Mouse (Mus musculus): ENCODE results near the gene Ttl. TPM values are rescaled to one million over a fixed set of nuclear protein-coding genes. Genes with fewer than 3 reads are reported as not detected.

Ttl gene
- total RNA-seq (2014; rRNA removed; ENCODE audit: low replicate concordance) (7.1 and 9.4 TPM in 2 replicates), polyA plus RNA-seq (2015; fragmentation: Nextera tagmentation; extraction: Ambion mirVana) (5.6 and 6.4 TPM in 2 replicates)

DNA sequence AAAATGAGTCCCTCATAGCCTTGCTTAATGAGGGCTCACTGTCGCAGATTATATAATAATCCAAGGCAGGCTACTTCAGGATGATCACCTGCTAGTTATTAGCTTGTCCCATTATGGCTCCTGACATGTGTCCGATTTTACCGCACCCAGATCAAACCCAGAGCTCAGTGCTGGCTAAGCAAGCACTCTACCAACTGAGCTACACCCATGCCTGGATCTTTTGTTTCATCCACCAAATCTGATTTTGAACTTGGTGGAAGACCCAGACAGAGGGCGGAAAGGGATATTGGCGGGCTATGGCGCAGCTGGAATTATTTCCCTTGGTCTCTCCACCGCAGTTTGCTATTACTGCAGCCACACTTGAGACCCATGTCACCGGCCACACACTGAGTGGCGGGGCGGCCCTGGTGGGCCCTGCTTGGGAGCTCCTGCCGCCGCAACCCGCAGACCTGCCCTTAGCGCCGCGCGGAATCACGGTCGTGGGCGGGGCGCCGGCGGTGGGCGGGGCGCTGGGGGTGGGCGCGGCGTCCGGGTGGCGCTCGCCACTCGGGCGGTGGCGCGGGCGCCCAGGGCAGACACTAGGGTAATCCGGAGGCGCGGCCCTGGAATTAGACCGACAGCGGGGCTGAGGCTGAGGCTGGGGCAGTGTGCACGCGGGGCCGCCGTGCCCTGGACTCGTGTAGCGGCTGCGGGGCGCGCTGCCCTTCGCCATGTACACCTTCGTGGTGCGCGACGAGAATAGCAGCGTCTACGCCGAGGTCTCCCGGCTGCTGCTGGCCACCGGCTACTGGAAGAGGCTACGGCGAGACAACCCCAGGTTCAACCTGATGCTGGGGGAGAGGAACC is at the start of gene Ttl:
TSS of gene Ttl (plus strand) at position 506 of the 846 bp plus-strand sequence.
- peak; percentile 55 for DNase-seq (ENCODE audit: low spot score)
- Histone ChIP-seq H3K36me3 (replicated peaks; ENCODE audit: control insufficient read depth, insufficient read depth, low read length) (no peaks in the 10 kb centered on the region), H3K27me3 (ENCODE audit: control insufficient read depth, insufficient read depth, low read length) (no peaks in the 10 kb centered on the region), H3K27ac (ENCODE audit: low read depth) (peak within 1 kb of the TSS; percentile 52), H3K9me3 (replicated peaks; ENCODE audit: control insufficient read depth, low read length) (no peaks in the 10 kb centered on the region), H3K4me3 (ENCODE audit: low read depth, low read length) (peak within 1 kb of the TSS; percentile 76), H3K4me2 (ENCODE audit: low read depth, low read length) (peak within 1 kb of the TSS; percentile 71), H3K9ac (replicated peaks; ENCODE audit: low read depth, low read length) (peak within 1 kb of the TSS; percentile 63), H3K4me1 (ENCODE audit: control insufficient read depth, insufficient read depth) (peaks cover 15% of the 10 kb centered on the region; the same call in 1 of the 2 replicates)
- peak; percentile 94 for ATAC-seq (ENCODE audit: insufficient read depth, low read depth)
- no peak for TF ChIP-seq EP300 (IDR thresholded peaks at IDR 0.05; ENCODE audit: low read depth)
- TF ChIP-seq CTCF (IDR thresholded peaks at IDR 0.05; ENCODE audit: low read depth), result no peak
- 2% methylated on average over 53 of the region's 62 CpGs for WGBS

- DNase-seq (ENCODE audit: low spot score) (no peak), ATAC-seq (ENCODE audit: insufficient read depth, low read depth) (no peak)
- no peak overlapping the region for H3K27ac ChIP-seq (ENCODE audit: low read depth)
- no peak overlapping the region for H3K4me2 ChIP-seq (ENCODE audit: low read depth, low read length)
- WGBS, result 85% methylated on average over 2 of the region's 2 CpGs
- no peaks in the 10 kb centered on the region for H3K27me3 ChIP-seq (ENCODE audit: control insufficient read depth, insufficient read depth, low read length)
- H3K36me3 ChIP-seq (replicated peaks; ENCODE audit: control insufficient read depth, insufficient read depth, low read length), result peaks cover 15% of the 10 kb centered on the region
- TF ChIP-seq EP300 (IDR thresholded peaks at IDR 0.05; ENCODE audit: low read depth) (no peak), CTCF (IDR thresholded peaks at IDR 0.05; ENCODE audit: low read depth) (no peak)
- no peak overlapping the region for H3K9ac ChIP-seq (replicated peaks; ENCODE audit: low read depth, low read length)
- no peak overlapping the region for H3K4me3 ChIP-seq (ENCODE audit: low read depth, low read length)
- H3K9me3 ChIP-seq (replicated peaks; ENCODE audit: control insufficient read depth, low read length), result no peaks in the 10 kb centered on the region
- H3K4me1 ChIP-seq (ENCODE audit: control insufficient read depth, insufficient read depth), result no peaks in the 10 kb centered on the region
Observed at GRCm38 (mm10) chr2:129020106-129020505, 45.6 kb upstream of the Ttl start.

DNA sequence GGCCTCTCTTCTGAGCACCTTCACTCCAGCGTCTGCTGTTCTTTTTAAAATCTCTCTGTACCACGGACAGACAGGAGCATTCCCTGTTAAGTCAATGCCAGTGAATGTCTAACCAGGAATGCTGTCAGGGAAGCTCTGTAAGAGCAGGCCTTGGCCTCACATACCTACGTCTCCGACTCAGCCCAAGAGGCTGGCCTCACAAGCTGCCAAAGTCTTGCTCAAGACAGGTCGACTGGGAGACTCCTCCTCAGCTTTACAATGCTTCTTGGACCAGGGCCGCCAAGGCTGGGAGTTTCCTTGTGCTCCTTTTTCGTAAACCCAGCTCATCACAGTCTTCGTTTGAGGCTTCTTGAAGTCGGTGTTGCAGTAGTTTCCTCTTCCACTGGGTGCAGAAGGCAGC is 40.9 kb upstream of the Ttl start:
- Histone ChIP-seq H3K9me3 (replicated peaks; ENCODE audit: control insufficient read depth, low read length) (no peaks in the 10 kb centered on the region), H3K27me3 (ENCODE audit: control insufficient read depth, insufficient read depth, low read length) (no peaks in the 10 kb centered on the region), H3K4me3 (ENCODE audit: low read depth, low read length) (no peak overlapping the region), H3K4me1 (ENCODE audit: control insufficient read depth, insufficient read depth) (no peaks in the 10 kb centered on the region), H3K9ac (replicated peaks; ENCODE audit: low read depth, low read length) (no peak overlapping the region), H3K27ac (ENCODE audit: low read depth) (no peak overlapping the region), H3K36me3 (replicated peaks; ENCODE audit: control insufficient read depth, insufficient read depth, low read length) (no peaks in the 10 kb centered on the region), H3K4me2 (ENCODE audit: low read depth, low read length) (no peak overlapping the region)
- DNase-seq (ENCODE audit: low spot score), result no peak
- no peak for ATAC-seq (ENCODE audit: insufficient read depth, low read depth)
- WGBS, result 70% methylated on average over 9 of the region's 9 CpGs
- TF ChIP-seq EP300 (IDR thresholded peaks at IDR 0.05; ENCODE audit: low read depth) (no peak), CTCF (IDR thresholded peaks at IDR 0.05; ENCODE audit: low read depth) (no peak)

- DNase-seq (ENCODE audit: low spot score) (no peak), ATAC-seq (ENCODE audit: insufficient read depth, low read depth) (no peak)
- Histone ChIP-seq H3K4me1 (ENCODE audit: control insufficient read depth, insufficient read depth) (0 out of 2 replicates have a peak, but pooled peaks cover 9% of the 10 kb centered on the region), H3K9me3 (replicated peaks; ENCODE audit: control insufficient read depth, low read length) (no peaks in the 10 kb centered on the region), H3K27ac (ENCODE audit: low read depth) (no peak overlapping the region), H3K9ac (replicated peaks; ENCODE audit: low read depth, low read length) (no peak overlapping the region), H3K4me2 (ENCODE audit: low read depth, low read length) (no peak overlapping the region), H3K27me3 (ENCODE audit: control insufficient read depth, insufficient read depth, low read length) (peaks cover 28% of the 10 kb centered on the region), H3K36me3 (replicated peaks; ENCODE audit: control insufficient read depth, insufficient read depth, low read length) (no peaks in the 10 kb centered on the region), H3K4me3 (ENCODE audit: low read depth, low read length) (no peak overlapping the region)
- TF ChIP-seq CTCF (IDR thresholded peaks at IDR 0.05; ENCODE audit: low read depth) (no peak), EP300 (IDR thresholded peaks at IDR 0.05; ENCODE audit: low read depth) (no peak)
- WGBS, result 69% methylated on average over 5 of the region's 5 CpGs
Observed at GRCm38 (mm10) chr2:129035381-129035780, 30.4 kb upstream of the Ttl start.

DNA sequence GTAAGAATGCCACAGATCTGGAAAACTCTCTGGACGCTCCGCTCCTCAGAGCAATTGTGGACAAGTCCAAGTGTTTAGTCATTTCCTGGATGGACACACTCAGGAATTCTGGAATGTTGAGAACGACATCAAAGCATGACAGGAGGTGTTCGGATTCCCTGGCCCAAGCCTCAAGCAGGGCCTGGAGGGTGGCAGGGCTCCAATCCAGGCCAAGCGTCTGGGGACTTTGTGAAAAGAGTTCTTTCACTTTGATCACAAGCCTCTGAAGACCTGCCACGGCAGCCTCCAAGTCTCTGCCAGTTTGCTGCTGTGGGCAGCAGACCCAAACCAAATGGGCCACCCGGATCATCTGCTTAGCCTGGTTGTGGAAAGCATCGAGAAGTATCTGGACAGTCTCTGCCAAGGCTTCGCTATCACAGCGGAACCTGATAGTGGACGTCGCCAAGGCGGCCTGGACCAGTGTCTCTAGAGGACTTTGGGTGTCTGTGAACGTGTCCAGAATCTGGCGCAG is 27.3 kb upstream of the Ttl start:
- Histone ChIP-seq H3K36me3 (replicated peaks; ENCODE audit: control insufficient read depth, insufficient read depth, low read length) (no peaks in the 10 kb centered on the region), H3K4me1 (ENCODE audit: control insufficient read depth, insufficient read depth) (0 out of 2 replicates have a peak, but pooled peaks cover 9% of the 10 kb centered on the region), H3K27ac (ENCODE audit: low read depth) (no peak overlapping the region), H3K27me3 (ENCODE audit: control insufficient read depth, insufficient read depth, low read length) (peaks cover 28% of the 10 kb centered on the region), H3K9me3 (replicated peaks; ENCODE audit: control insufficient read depth, low read length) (no peaks in the 10 kb centered on the region), H3K4me2 (ENCODE audit: low read depth, low read length) (peak overlapping the region; percentile 83), H3K9ac (replicated peaks; ENCODE audit: low read depth, low read length) (0 out of 2 replicates have a peak overlapping the region, but pooled peaks have one; percentile 9), H3K4me3 (ENCODE audit: low read depth, low read length) (peak overlapping the region; percentile 49)
- TF ChIP-seq CTCF (IDR thresholded peaks at IDR 0.05; ENCODE audit: low read depth), result no peak
- no peak for TF ChIP-seq EP300 (IDR thresholded peaks at IDR 0.05; ENCODE audit: low read depth)
- ATAC-seq (ENCODE audit: insufficient read depth, low read depth), result no peak
- 9% methylated on average over 15 of the region's 15 CpGs for WGBS
- no peak for DNase-seq (ENCODE audit: low spot score)

Measured in heart, postnatal 0 days (tissue).